Mouse (Mus musculus): Measurements from ENCODE around the gene Dync2li1. TPM values are rescaled to one million over a fixed set of nuclear protein-coding genes. Genes with fewer than 3 reads are reported as not detected.

Dync2li1 gene
- polyA plus RNA-seq, 1 experiment from 2014 or later: 29.0 TPM

GRCm38 (mm10) chr17:84656205-84656604 lies 29.9 kb downstream of the Dync2li1 start:
- Histone ChIP-seq H3K4me3 (ENCODE audit: low read depth, low read length) (no peak overlapping the region), H3K27ac (ENCODE audit: low read length) (no peak overlapping the region), H3K9ac (replicated peaks; ENCODE audit: low read depth) (no peak overlapping the region), H3K36me3 (ENCODE audit: insufficient read depth, low read length) (no peaks in the 10 kb centered on the region), H3K9me3 (ENCODE audit: low read length) (no peaks in the 10 kb centered on the region), H3K4me2 (replicated peaks; ENCODE audit: low read depth, low read length) (no peak overlapping the region), H3K27me3 (replicated peaks; ENCODE audit: insufficient read depth, low read length) (no peaks in the 10 kb centered on the region), H3K4me1 (ENCODE audit: insufficient read depth, low read depth, low read length) (no peaks in the 10 kb centered on the region)
- no peak for TF ChIP-seq CTCF (IDR thresholded peaks at IDR 0.05)
- no peak for TF ChIP-seq EP300 (IDR thresholded peaks at IDR 0.05)
- DNase-seq (ENCODE audit: low spot score) (no peak), ATAC-seq (no peak)
- WGBS: 67% methylated on average over 5 of the region's 5 CpGs

DNA sequence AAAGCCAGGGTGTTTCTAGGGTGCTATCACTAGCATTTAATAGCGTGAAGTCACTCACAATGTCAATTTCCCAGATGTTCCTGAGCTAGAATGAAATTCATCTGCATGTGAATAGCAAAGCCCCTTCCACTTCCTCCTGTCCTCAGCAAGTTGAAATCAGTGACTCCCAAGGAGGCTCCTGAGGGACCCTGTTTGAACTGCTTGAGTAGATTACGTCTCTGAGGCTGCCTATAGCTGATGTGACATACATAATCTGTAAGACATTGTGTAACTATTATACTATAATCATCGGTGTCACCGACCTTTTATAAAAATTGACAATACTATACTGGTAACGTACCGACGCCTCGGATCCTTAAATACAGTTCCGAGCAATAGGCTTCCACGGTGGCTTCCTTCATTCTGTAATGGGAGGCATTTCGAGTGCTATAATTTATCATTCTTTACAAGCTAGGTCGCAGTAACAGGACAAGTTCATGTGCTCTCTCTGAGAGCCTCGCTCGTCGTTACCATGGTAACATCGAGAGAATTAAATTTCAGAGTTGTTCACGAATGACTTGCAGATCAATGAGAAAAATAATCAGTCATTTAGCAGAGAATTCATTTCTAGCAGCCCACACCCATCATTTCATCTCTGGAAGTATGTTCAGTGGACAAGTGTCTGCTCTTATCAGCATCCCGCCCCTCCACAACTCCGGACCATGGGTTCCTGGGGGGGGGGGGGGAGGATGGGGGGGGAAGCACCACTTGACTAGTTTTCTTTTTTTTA lies 30.5 kb downstream of the Dync2li1 start:
- no peak overlapping the region for H3K4me2 ChIP-seq (replicated peaks; ENCODE audit: low read depth, low read length)
- no peak overlapping the region for H3K9ac ChIP-seq (replicated peaks; ENCODE audit: low read depth)
- DNase-seq (ENCODE audit: low spot score): no peak
- no peak for ATAC-seq
- 56% methylated on average over 18 of the region's 19 CpGs for WGBS
- H3K4me3 ChIP-seq (ENCODE audit: low read depth, low read length): no peak overlapping the region
- H3K27ac ChIP-seq (ENCODE audit: low read length): no peak overlapping the region
- no peaks in the 10 kb centered on the region for H3K27me3 ChIP-seq (replicated peaks; ENCODE audit: insufficient read depth, low read length)
- H3K9me3 ChIP-seq (ENCODE audit: low read length): no peaks in the 10 kb centered on the region
- H3K36me3 ChIP-seq (ENCODE audit: insufficient read depth, low read length): no peaks in the 10 kb centered on the region
- no peak for TF ChIP-seq EP300 (IDR thresholded peaks at IDR 0.05)
- no peak for TF ChIP-seq CTCF (IDR thresholded peaks at IDR 0.05)
- H3K4me1 ChIP-seq (ENCODE audit: insufficient read depth, low read depth, low read length): no peaks in the 10 kb centered on the region

DNA sequence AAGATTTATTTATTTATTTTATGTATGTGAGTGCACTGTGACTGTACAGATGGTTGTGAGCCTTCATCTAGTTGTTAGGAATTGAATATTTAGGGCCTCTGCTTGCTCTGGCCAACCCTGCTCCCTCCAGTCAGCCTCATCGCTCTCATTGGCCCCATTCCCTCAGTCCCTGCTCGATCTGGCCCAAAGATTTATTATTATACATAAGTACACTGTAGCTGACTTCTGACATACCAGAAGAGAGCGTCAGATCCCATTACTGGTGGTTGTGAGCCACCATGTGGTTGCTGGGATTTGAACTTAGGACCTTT lies 31.1 kb downstream of the Dync2li1 start:
- H3K36me3 ChIP-seq (ENCODE audit: insufficient read depth, low read length): no peaks in the 10 kb centered on the region
- TF ChIP-seq EP300 (IDR thresholded peaks at IDR 0.05): no peak
- no peak for TF ChIP-seq CTCF (IDR thresholded peaks at IDR 0.05)
- H3K27ac ChIP-seq (ENCODE audit: low read length): no peak overlapping the region
- WGBS: 50% methylated on average over 3 of the region's 3 CpGs
- H3K27me3 ChIP-seq (replicated peaks; ENCODE audit: insufficient read depth, low read length): no peaks in the 10 kb centered on the region
- no peaks in the 10 kb centered on the region for H3K9me3 ChIP-seq (ENCODE audit: low read length)
- no peaks in the 10 kb centered on the region for H3K4me1 ChIP-seq (ENCODE audit: insufficient read depth, low read depth, low read length)
- no peak overlapping the region for H3K4me3 ChIP-seq (ENCODE audit: low read depth, low read length)
- H3K9ac ChIP-seq (replicated peaks; ENCODE audit: low read depth): no peak overlapping the region
- no peak for ATAC-seq
- H3K4me2 ChIP-seq (replicated peaks; ENCODE audit: low read depth, low read length): no peak overlapping the region
- DNase-seq (ENCODE audit: low spot score): no peak

- no peaks in the 10 kb centered on the region for H3K36me3 ChIP-seq (ENCODE audit: insufficient read depth, low read length)
- ATAC-seq (no peak), DNase-seq (ENCODE audit: low spot score) (no peak)
- no peaks in the 10 kb centered on the region for H3K9me3 ChIP-seq (ENCODE audit: low read length)
- H3K27ac ChIP-seq (ENCODE audit: low read length): no peak overlapping the region
- no peaks in the 10 kb centered on the region for H3K27me3 ChIP-seq (replicated peaks; ENCODE audit: insufficient read depth, low read length)
- TF ChIP-seq CTCF (IDR thresholded peaks at IDR 0.05) (no peak), EP300 (IDR thresholded peaks at IDR 0.05) (no peak)
- H3K4me2 ChIP-seq (replicated peaks; ENCODE audit: low read depth, low read length): no peak overlapping the region
- H3K4me1 ChIP-seq (ENCODE audit: insufficient read depth, low read depth, low read length): no peaks in the 10 kb centered on the region
- no peak overlapping the region for H3K9ac ChIP-seq (replicated peaks; ENCODE audit: low read depth)
- no peak overlapping the region for H3K4me3 ChIP-seq (ENCODE audit: low read depth, low read length)
- WGBS: 55% methylated on average over 7 of the region's 7 CpGs
Measured at GRCm38 (mm10) chr17:84657782-84658181, 31.5 kb downstream of the Dync2li1 start.

DNA sequence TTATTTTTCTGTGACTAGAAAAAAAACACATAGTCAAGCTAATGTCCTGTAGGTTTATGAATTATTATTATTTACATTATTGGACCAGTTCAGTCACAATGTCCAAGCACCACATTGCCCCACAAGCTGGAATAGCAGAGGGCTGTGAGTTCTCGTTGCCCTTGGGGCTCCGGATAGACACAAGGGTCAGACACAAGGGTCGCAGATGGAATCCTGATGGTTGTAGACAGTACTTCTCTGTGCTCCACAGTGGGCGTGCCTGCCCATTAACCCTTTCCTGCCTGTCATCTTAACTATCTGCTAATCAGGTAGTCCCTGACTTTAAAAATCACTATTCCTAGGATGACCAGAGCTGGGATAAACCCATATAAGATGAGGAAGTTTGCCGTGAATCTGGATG lies 31.9 kb downstream of the Dync2li1 start:
- Histone ChIP-seq H3K4me1 (ENCODE audit: insufficient read depth, low read depth, low read length) (no peaks in the 10 kb centered on the region), H3K4me3 (ENCODE audit: low read depth, low read length) (no peak overlapping the region), H3K36me3 (ENCODE audit: insufficient read depth, low read length) (no peaks in the 10 kb centered on the region), H3K4me2 (replicated peaks; ENCODE audit: low read depth, low read length) (no peak overlapping the region), H3K27me3 (replicated peaks; ENCODE audit: insufficient read depth, low read length) (no peaks in the 10 kb centered on the region), H3K9me3 (ENCODE audit: low read length) (no peaks in the 10 kb centered on the region), H3K27ac (ENCODE audit: low read length) (no peak overlapping the region), H3K9ac (replicated peaks; ENCODE audit: low read depth) (no peak overlapping the region)
- ATAC-seq (no peak), DNase-seq (ENCODE audit: low spot score) (no peak)
- TF ChIP-seq CTCF (IDR thresholded peaks at IDR 0.05) (no peak), EP300 (IDR thresholded peaks at IDR 0.05) (no peak)
- WGBS: 31% methylated on average over 5 of the region's 5 CpGs

DNA sequence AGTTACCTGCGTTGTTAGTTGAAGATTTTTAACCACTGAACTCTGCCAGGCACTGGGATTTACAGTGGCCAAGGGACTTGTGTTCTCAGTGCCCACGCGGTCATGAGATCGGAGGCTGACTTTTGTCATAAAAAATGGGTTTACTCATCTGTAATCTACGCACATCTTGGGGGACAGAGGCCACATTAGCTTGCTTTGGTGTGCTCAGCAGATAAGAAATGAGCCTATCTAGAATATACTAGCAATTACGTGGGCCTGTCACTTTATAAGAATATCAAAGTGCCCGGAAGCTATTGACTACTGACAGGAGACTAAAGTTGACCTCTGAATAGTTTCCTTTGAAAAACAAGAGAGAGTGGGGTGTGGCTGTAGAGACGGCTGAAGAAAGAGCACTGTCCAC lies 32.7 kb downstream of the Dync2li1 start:
- H3K4me3 ChIP-seq (ENCODE audit: low read depth, low read length): no peak overlapping the region
- no peak overlapping the region for H3K4me2 ChIP-seq (replicated peaks; ENCODE audit: low read depth, low read length)
- H3K27me3 ChIP-seq (replicated peaks; ENCODE audit: insufficient read depth, low read length): no peaks in the 10 kb centered on the region
- no peaks in the 10 kb centered on the region for H3K4me1 ChIP-seq (ENCODE audit: insufficient read depth, low read depth, low read length)
- H3K9ac ChIP-seq (replicated peaks; ENCODE audit: low read depth): no peak overlapping the region
- no peaks in the 10 kb centered on the region for H3K36me3 ChIP-seq (ENCODE audit: insufficient read depth, low read length)
- no peak for ATAC-seq
- 72% methylated on average over 8 of the region's 8 CpGs for WGBS
- TF ChIP-seq CTCF (IDR thresholded peaks at IDR 0.05): no peak
- no peak for DNase-seq (ENCODE audit: low spot score)
- no peak overlapping the region for H3K27ac ChIP-seq (ENCODE audit: low read length)
- H3K9me3 ChIP-seq (ENCODE audit: low read length): no peaks in the 10 kb centered on the region

GRCm38 (mm10) chr17:84665053-84665452 lies 38.8 kb downstream of the Dync2li1 start:
- Histone ChIP-seq H3K9me3 (ENCODE audit: low read length) (no peaks in the 10 kb centered on the region), H3K4me1 (ENCODE audit: insufficient read depth, low read depth, low read length) (no peaks in the 10 kb centered on the region), H3K27ac (ENCODE audit: low read length) (no peak overlapping the region), H3K9ac (replicated peaks; ENCODE audit: low read depth) (no peak overlapping the region), H3K4me3 (ENCODE audit: low read depth, low read length) (no peak overlapping the region), H3K27me3 (replicated peaks; ENCODE audit: insufficient read depth, low read length) (no peaks in the 10 kb centered on the region), H3K36me3 (ENCODE audit: insufficient read depth, low read length) (no peaks in the 10 kb centered on the region), H3K4me2 (replicated peaks; ENCODE audit: low read depth, low read length) (no peak overlapping the region)
- WGBS: 41% methylated on average over 10 of the region's 10 CpGs
- DNase-seq (ENCODE audit: low spot score): no peak
- ATAC-seq: no peak
- TF ChIP-seq CTCF (IDR thresholded peaks at IDR 0.05): no peak

All from lung, postnatal 0 days (tissue).